Mouse (Mus musculus) kidney, postnatal 25 days (tissue): ENCODE data around the gene Clec2d.
A peak's percentile ranks its signal among the peaks of the same experiment; 100 is the strongest.

ENCODE experiments used
- DNase-seq, 2 experiments: peaks; one replicate each; pipeline ENCODE4 v3.0.0; 2021; ENCODE audit warnings: mixed read lengths in 2 of 2

Clec2d gene

DNA sequence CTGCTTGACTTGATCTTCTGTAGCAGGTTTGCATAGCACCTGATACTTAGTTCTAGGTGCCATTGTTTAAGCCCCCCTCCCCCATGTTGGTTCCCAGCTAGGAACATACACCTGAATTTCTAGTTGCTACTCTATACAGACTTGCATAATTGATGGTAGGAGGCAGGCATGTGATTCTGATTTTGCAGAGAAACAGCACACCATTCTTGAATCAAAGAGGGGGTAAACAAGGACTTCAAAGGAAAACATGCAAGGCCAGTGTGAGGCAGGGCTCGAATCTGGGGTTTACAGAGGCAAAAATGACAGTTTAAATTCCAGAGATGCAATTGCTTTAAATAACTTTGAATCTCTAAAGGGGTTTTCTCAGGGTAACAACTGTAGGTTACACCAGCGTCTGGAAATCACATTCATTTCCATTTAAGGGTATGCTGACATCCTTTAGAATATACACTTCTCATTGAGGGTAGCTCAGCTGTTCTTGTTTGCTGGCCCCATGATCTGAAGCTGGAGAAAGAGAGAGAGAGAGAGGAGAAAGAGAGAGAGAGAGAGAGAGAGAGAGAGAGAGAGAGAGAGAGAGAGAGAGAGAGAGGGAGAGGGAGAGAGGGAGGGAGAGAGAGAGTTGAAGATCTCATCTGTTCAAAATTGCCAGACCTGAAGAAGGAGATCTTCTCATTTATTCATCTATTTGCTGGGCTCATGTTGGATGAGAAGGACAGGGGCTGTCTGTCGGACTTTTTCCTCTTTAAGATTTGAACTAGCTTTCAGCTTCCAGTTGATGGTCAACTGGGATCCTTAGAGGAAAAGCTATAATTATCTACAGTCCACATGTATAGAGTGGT lies 48.7 kb downstream of the Clec2d start:
- DNase-seq: no peak

DNA sequence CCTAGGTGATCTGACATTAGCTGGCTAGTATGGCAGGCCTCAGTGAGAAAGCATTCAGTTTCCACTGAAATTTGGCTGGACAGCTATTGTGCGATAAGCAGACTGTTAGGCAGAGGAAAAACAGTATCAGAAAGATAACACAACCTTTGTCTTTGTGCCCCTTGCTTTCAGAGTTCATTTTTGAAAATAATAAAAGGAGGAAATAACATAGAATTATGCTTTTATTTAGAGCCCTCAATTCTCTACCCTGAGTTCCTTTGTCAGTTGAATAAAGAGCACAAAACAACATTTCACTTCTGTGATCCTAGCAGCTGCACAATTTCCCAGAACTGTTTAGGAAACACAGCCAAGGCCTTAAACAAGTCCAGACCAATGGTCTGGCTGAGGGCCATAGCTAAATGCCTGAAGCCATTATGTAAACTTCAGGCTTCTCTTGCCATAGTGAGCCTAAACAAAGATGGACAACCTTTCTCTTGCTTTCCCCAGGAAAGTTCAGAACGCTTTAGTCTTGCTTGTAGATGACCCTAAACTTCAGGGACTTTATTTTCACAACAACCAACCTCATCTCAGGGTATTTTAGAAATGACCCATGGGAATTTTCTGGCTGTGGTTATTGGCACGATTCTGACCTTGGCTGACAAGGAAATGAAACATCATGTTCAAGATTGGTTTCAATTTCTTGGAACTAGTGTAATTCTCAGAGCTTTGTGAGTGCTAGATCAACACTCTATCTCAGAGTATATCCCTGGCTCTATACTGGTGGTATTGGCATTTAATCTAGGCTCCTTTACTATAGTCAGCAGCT lies 49.6 kb downstream of the Clec2d start:
- peak; percentile 80 to 84 for DNase-seq

DNA sequence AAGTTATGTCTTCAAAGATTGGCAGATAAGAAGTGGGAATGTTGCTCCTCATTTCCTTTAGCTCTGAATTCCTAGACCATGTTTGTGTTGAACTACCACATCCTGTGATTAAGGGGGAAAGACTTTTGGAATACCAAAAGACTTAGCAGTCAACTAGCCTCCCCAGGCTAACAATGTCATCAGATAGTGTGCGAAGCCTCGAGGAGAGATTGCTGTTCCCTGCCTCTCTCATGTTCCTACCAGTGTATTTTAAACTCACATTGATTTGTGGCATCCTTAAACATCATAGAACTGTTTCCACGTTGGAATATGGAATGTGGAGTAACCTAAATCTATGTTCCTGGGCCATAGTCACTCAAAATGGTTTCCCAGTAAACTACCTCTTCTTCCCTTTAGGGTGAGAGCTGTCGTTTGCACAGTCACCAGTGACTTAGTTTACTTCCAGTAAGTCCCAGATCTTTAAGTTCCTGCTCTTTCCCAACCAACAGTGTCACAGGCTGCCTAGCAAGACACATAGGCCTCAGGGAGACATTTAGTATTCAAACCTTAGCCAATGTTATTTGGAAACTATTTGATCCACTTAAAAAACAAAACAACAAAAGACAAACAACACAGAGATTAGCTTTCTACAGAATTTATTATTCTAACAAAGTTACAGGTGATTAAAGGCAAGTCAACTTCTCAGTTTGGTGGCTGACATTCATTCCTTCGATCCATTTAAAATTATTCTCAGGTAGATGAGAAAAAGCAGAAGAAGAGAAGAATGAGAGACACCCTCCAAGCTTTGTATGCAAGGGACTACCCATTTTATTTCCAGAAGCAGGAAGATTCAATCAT lies 51.8 kb downstream of the Clec2d start:
- DNase-seq: no peak

DNA sequence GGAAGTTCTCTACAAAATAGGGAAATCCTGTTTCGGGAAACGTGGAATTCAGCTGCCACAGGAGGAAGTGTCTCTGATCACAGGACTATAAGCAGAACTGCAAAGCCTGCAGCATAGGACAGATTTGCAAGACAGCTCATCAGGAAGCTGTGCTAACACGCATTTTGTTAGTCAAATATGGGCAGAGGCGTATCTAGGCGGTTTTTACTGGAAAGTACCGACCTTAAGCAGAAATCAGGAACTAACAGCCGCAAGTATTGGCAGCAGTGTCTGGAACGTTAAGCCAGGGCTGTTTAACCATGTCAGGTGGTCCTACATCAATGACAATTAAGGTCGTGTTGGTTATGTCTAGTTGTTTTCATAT lies 52.4 kb downstream of the Clec2d start:
- DNase-seq: peak; percentile 38 to 64

DNA sequence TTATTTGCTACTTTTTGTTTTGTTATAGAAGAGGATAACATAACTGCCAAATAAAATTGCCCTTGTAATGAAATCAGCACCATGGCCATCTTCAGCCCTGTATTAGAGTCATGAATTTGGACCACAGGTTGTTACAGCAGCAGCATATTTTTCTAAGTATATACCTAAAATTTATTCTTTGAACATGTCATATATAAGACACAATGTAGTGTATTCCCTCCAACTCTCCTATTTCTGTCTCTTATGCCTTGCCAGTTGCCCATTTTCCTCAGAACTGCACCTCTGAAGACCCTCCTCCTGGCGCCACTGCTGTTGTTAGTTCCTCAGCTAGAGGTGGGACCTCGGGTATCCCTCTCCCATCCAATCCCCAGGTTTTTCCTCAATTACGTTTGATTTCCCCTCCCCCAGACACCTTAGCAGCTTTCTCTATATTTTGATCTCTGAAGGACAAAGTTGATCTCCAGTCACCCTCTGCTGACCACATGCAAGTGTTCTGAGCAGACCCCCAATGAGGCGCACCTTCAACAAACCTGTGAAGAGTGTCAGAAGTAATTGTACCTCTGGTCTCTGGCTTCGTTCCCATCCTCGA lies 53.0 kb downstream of the Clec2d start:
- no peak for DNase-seq

DNA sequence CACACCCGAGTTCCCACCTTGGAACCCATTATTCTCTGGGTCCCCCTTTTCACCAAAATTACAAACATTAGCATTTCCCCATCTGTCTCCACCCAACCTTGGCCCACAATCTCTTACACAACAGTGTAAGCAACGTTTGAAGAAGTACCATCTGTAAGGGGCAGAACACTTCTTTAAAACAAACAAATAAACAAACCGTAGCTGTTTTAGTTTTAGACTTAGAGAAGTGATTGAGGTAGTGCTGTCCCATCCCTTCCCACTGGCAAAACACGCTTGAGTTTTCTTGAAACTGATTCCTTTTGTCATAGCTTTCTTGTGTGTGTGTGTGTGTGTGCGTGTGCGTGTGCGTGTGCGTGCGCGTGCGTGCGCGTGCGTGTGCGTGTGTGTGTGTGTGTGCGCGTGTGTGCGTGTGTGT lies 53.5 kb downstream of the Clec2d start:
- DNase-seq: no peak

DNA sequence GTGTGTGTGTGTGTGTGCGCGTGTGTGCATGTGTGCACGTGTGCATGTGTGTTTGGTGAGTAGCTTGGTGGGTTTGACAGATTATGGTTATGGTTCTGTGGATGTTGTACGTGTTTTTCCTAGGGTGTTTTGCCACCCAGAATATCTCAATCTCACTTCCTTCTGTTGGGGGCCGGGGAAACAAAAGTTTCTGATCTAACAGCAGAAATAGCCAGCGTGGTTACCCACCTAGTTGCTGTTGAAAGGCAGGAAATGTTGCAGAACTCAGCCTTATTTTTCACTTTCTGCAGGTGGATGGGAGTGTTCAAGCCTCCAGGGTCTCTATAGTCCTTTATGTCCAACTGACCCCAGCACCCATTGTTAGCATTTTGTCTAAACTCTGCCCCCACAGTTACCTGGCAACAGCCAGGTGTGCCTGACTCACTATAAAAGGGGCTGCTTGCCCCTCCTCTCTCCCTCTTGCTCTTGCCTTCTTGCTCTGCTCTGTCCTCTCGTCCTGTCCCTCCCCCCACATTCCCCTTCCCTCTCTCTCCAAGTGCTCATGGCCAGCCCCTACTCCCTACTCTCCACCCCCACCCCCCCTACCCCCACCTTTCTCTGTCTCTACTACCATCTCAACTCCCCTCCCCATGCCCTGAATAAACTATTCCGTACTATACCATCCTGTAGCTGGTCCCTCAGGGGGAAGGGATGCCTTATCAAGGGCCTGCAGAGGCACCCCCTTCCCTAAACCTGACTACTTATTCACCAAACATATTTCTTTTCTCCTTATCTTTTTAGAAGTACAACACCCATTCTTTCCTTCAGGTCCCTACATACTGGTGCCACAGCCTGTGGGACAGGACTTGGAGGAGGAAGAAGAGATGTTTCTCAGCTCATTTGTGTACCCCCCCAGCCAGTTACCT lies 54.3 kb downstream of the Clec2d start:
- no peak for DNase-seq

DNA sequence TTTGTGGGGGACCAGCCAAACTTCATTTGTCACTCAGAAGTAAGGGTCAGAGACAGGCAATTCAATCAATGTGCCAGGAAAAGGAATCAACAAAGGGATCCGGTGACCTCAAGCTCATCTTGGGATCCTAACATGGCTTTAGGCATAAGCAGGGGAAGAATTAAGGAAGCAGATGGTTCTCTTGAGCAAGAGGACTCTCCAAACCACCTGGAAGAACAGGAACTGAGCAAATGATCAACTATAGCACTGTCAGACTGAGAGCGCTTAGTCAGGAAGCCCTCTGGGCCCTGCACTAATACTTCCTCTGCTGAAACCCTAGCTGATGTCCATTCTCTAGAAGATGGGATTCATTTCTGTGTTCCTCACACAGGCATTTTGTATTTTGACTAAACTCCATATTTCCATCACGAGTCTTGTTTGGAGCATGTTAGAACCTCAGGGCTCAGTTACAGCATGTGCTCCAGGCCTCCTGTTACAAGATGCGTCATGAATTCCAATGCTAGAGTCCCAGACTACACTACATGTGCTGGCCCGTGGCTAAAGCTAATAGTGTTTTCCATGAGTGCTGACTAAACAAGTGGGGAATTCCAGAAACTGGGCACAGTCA lies 55.5 kb downstream of the Clec2d start:
- DNase-seq: peak; percentile 19 to 52
